Mouse (Mus musculus) embryo, embryonic 11 days (tissue): ENCODE results near the gene Vmn1r16.
"Not testable (repeated sequence)": the region's sequence is repeated elsewhere in the genome, so short reads cannot be mapped to it uniquely, and the experiment has no call there.

ENCODE experiments used
- DNase-seq: peaks from one replicate; pipeline ENCODE4 v3.0.0-alpha.2; 2015

Gene Vmn1r16

GRCm38 (mm10) chr6:57329394-57329793 lies at the start of gene Vmn1r16:
Gene Vmn1r16 (minus strand): TSS chr6:57329494.
- DNase-seq = no peak

GRCm38 (mm10) chr6:57367496-57367895 lies 38.2 kb upstream of the Vmn1r16 start:
- no peak for DNase-seq

GRCm38 (mm10) chr6:57365866-57366265 lies 36.6 kb upstream of the Vmn1r16 start:
- not testable (repeated sequence) for DNase-seq

GRCm38 (mm10) chr6:57363627-57364026 lies 34.3 kb upstream of the Vmn1r16 start, which contains the start of gene Vmn1r17:
Gene Vmn1r17 (minus strand): TSS chr6:57363727.
- no peak for DNase-seq

- DNase-seq = no peak
Measured at GRCm38 (mm10) chr6:57356864-57357263, 27.6 kb upstream of the Vmn1r16 start.

- no peak for DNase-seq
Measured at GRCm38 (mm10) chr6:57326176-57326575, 3.1 kb downstream of the Vmn1r16 start.

- no peak for DNase-seq
Measured at GRCm38 (mm10) chr6:57278952-57279351, 50.3 kb downstream of the Vmn1r16 start.

GRCm38 (mm10) chr6:57272517-57272916 lies 56.8 kb downstream of the Vmn1r16 start:
- no peak for DNase-seq

GRCm38 (mm10) chr6:57271881-57272280 lies 57.4 kb downstream of the Vmn1r16 start:
- no peak for DNase-seq
